Mouse (Mus musculus) ZHBTc4 (cell line): ENCODE data around the gene Olfr589.
A peak's percentile ranks its signal among the peaks of the same experiment; 100 is the strongest.
"Not testable (repeated sequence)": the region's sequence is repeated elsewhere in the genome, so short reads cannot be mapped to it uniquely, and the experiment has no call there.

Experiments
- DNase-seq: peaks from one replicate; pipeline ENCODE4 v3.0.0-alpha.2; 2011; ENCODE audit warnings: low read depth, low spot score

Gene Olfr589

DNA sequence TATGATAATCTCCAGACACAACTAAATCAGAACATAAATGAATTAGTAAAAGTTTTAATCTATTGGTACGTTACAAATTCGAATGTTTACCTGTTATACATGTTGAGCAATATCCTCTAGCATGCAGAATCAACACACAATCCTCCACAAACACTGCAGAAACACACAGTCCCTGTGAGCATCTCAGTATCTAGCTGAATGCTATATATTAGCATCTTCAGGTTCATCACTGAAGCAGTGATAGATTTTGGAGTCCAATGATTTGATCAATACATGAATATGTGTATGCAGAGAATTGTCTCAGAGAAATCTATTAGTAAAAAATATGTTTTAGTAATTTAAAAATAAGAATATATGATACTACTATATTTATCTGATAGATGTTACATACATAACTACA is at the start of gene Olfr589:
TSS of gene Olfr589 (minus strand) at position 101 of the 400 bp plus-strand sequence.
- DNase-seq = no peak

DNA sequence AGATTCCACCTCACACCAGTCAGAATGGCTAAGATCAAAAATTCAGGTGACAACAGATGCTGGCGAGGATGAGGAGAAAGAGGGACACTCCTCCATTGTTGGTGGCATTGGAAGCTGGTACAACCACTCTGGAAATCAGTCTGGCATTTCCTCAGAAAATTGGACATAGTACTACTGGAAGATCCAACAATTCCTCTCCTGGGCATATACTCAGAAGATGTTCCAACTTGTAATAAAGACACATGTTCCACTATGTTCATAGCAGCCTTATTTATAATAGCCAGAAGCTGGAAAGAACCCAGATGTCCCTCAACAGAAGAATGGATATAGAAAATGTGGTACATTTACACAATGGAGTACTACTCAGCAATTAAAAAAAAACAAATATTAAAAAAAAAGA is 28.3 kb upstream of the Olfr589 start, which contains the start of gene Olfr592:
TSS of gene Olfr592 (plus strand) at position 301 of the 400 bp plus-strand sequence.
- not testable (repeated sequence) for DNase-seq

DNA sequence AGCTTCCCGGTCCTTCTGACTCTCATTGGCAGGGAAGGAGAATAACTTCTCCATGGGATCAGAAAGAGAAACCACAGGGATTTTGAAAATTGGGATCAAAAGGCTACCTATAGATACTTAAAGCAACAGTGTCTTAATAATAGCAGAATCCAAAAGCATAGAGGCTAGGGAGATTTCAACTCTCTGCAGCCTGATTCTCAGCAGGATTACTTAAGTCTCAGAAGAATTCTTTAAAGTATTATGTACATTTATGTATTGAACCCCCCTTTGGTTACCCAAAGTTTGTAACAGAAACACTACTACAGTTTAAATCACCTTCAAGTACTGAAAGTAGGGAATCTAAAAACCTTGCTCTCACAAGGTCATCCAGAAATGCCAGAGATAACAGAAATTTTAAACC is 22.1 kb upstream of the Olfr589 start, which contains the start of gene Olfr591:
TSS of gene Olfr591 (minus strand) at position 101 of the 400 bp plus-strand sequence.
- no peak for DNase-seq

DNA sequence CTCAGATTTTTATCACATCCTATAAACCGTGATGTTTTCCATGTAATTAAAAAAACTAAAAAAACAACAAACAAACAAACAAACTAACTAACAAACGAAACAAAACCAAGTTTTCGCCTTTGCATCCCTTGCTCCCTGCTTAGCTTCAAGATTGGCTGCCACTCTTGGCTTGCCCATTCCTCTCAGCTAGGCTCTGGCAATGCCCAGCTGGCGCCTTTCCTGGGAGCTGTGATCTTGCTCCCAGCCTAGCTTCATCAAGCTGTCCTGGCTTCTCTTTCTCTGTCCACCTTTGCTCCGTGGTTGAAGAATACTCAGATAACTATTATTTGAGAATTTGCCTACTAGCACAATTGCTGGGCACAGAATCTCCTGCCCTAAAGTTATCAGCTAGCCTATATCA is 13.5 kb upstream of the Olfr589 start:
- no peak for DNase-seq

DNA sequence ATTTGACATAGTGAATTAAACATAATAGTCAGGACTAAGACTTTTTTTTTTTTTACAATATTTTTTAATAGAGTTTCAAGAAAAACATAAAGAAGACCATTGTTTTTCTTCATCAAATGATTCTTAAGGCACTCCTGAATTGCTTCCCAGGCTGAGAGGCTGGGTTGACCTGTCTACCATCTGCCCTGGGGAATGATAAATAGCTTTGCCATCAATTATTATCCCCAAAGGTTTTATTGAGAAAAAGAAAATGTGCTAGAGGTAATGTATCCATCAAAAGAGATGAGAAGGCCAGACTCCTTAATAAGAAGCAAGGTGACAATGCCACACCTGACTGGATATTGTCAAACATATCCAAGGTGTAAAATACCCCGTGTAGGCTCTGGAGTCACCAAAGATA is 15.6 kb downstream of the Olfr589 start, which contains the start of gene Olfr588-ps1:
TSS of gene Olfr588-ps1 (plus strand) at position 301 of the 400 bp plus-strand sequence.
- DNase-seq = no peak

DNA sequence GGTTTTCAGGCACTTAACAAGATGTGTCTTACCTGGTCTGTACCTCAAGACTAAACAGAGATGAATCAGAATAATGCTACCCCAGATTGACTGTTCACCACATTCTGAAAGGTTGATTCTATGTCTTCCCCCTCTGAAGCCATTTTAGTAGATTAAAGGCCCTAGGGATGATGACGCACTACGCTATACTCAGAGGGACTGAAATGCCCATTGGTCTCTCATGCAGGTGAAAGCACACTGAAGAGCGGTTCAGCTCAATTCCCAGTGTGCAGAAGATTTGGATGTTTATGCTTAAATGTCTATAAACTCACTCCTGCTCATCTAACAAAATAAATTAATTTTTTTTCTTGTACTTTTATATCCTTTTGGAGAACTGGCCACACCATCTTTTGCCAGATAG is 30.6 kb downstream of the Olfr589 start, which contains the start of gene Olfr586:
TSS of gene Olfr586 (minus strand) at position 101 of the 400 bp plus-strand sequence.
- no peak for DNase-seq

DNA sequence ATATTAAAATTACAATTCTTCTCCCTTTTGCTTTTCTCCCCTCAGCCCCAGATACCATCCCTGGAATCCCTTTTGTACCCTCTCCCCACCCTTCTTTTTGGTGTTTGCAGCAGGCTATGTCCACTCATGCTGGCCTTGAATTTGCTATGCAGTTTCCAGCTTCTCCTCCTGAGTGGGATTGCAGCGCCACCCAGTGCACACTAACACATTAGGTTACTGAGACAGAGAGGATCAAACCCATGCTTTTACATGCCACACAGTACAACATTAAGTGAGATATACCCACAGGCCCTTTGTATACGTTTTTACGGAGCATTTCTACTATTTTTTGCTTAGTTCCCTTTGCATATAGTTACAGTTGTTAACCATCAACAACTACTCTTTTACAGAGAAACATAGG is 36.8 kb downstream of the Olfr589 start:
- DNase-seq = peak; percentile 21
